Mouse (Mus musculus): ENCODE results near the gene Pan3.

DNA sequence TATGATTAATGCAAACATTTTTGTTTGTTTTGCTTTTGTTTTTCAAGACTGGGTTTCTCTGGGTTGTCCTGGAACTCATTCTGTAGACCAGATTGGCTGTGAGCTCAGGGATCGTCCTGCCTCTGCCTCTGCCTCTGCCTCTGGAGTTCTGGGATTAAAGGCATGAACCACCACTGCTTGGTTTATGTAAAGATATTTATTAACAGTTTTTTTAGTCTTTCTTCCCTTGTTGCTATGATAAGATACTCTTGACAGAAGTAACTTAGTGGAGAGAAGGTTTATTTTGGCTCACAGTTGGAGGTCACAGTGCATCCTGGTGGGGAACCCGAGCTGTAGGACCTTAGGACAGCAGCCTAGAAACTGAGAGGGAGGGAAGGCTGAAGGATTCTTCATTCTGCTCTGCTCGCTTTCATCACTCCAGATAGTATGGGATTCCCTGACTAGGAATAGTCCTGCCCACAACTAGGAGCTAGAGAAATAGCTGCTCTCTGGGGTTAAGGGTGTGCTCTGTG, 11.1 kb downstream of the Pan3 start:
- TF ChIP-seq POLR2A (IDR thresholded peaks at IDR 0.05; ENCODE audit: insufficient read depth, low read depth, low read length) (no peak), CTCF (IDR thresholded peaks at IDR 0.05) (no peak), EP300 (IDR thresholded peaks at IDR 0.05; ENCODE audit: insufficient read depth, low read depth, low read length) (no peak)

All from heart, adult 2 months (tissue).